Mouse (Mus musculus): Measurements from ENCODE around the gene Prpf8. TPM values are rescaled to one million over a fixed set of nuclear protein-coding genes. Genes with fewer than 3 reads are reported as not detected.

Prpf8 gene
- polyA plus RNA-seq, 1 experiment, result 64.2 TPM

DNA sequence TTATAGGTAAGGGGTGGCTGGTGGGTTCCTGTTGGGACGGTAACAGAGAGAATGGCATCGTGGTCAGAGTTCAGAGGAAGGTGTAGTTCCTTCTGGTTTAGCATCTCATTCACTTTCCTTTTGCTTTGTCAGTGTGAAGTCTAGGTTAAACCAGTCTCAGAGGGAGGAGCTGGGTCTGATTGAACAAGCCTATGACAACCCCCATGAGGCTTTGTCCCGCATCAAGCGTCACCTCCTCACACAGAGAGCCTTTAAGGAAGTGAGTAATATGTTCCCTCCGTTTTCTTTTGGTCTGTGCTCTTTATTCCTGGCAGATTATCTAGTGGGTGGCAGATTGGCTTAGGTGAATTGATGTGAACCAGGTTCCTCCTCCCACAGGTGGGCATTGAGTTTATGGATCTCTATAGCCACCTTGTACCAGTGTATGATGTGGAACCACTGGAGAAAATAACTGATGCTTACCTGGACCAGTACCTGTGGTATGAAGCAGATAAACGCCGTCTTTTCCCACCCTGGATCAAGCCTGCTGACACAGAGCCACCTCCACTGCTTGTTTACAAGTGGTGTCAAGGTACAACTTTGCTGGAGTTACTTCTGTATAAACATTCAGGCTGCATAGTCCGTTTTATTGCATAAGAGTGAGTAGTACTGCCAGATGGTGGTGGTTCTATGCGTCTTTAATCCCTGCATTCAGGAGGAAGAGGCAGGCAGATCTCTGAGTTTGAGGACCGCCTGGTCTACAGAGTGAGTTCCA is 7.9 kb downstream of the Prpf8 start:
- DNase-seq (ENCODE audit: low read depth in 1 of 2, low spot score in 2 of 2), result no peak
- Histone ChIP-seq H3K27me3 (ENCODE audit: control insufficient read depth, insufficient read depth, low read length) (no peaks in the 10 kb centered on the region), H3K27ac (ENCODE audit: insufficient read depth, low read length) (no peak overlapping the region), H3K4me1 (ENCODE audit: control insufficient read depth, insufficient read depth, insufficient read length) (no peaks in the 10 kb centered on the region), H3K4me3 (ENCODE audit: extremely low read depth, insufficient read depth, insufficient read length) (no peak overlapping the region), H3K36me3 (ENCODE audit: control insufficient read depth, insufficient read depth, low read length) (peaks cover 80% of the 10 kb centered on the region)
- 91% methylated on average over 10 of the region's 10 CpGs for WGBS
- TF ChIP-seq CTCF (IDR thresholded peaks at IDR 0.05; ENCODE audit: extremely low read depth, insufficient read depth, insufficient read length, insufficient replicate concordance) (no peak), POLR2A (IDR thresholded peaks at IDR 0.05; ENCODE audit: low read depth, low read length) (no peak)

DNA sequence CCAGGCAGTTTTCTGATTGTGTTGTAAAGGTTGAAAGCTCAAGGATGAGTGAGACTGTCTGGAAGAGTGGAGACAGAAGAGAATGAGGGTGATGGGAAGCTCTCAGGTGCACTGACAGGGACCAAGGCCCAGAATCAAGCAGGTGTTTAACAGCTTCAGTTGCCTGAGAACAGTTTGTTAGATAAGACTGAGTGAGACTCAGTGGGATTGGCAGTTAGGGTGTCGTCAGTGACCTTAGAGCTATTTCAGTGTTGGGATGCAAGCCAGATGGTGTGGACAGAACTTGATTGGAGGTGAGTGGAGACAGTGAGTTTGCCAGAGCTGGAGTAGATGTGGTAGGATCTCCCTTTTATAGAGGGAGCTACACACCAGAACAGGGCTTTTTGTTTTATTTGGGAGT is 11.5 kb downstream of the Prpf8 start:
- DNase-seq (ENCODE audit: low read depth in 1 of 2, low spot score in 2 of 2), result no peak
- Histone ChIP-seq H3K4me3 (ENCODE audit: extremely low read depth, insufficient read depth, insufficient read length) (no peak overlapping the region), H3K27me3 (ENCODE audit: control insufficient read depth, insufficient read depth, low read length) (no peaks in the 10 kb centered on the region), H3K4me1 (ENCODE audit: control insufficient read depth, insufficient read depth, insufficient read length) (no peaks in the 10 kb centered on the region), H3K27ac (ENCODE audit: insufficient read depth, low read length) (no peak overlapping the region), H3K36me3 (ENCODE audit: control insufficient read depth, insufficient read depth, low read length) (peaks cover 78% of the 10 kb centered on the region)
- TF ChIP-seq POLR2A (IDR thresholded peaks at IDR 0.05; ENCODE audit: low read depth, low read length) (no peak), CTCF (IDR thresholded peaks at IDR 0.05; ENCODE audit: extremely low read depth, insufficient read depth, insufficient read length, insufficient replicate concordance) (no peak)
- WGBS, result 74% methylated on average over 1 of the region's 1 CpGs

DNA sequence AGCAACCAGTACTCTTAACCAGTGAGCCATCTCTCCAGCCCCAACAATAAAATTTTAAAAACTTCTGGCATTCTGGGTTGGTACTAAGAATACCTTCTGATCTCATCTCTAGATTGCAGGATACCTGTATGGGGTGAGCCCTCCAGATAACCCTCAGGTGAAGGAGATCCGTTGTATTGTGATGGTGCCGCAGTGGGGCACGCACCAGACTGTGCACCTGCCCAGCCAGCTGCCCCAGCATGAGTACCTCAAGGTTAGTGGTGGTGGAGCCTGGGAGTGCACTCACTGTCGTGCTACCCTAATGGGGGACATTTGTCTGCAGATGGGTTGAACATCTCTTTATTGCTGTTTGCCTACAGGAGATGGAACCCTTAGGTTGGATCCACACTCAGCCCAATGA is 21.5 kb downstream of the Prpf8 start:
- Histone ChIP-seq H3K4me1 (ENCODE audit: control insufficient read depth, insufficient read depth, insufficient read length) (peaks cover 5% of the 10 kb centered on the region; the same call in 1 of the 2 replicates), H3K36me3 (ENCODE audit: control insufficient read depth, insufficient read depth, low read length) (peaks cover 41% of the 10 kb centered on the region), H3K27ac (ENCODE audit: insufficient read depth, low read length) (no peak overlapping the region), H3K4me3 (ENCODE audit: extremely low read depth, insufficient read depth, insufficient read length) (no peak overlapping the region), H3K27me3 (ENCODE audit: control insufficient read depth, insufficient read depth, low read length) (no peaks in the 10 kb centered on the region)
- WGBS, result 97% methylated on average over 4 of the region's 4 CpGs
- no peak for DNase-seq (ENCODE audit: low read depth in 1 of 2, low spot score in 2 of 2)
- TF ChIP-seq CTCF (IDR thresholded peaks at IDR 0.05; ENCODE audit: extremely low read depth, insufficient read depth, insufficient read length, insufficient replicate concordance) (no peak), POLR2A (IDR thresholded peaks at IDR 0.05; ENCODE audit: low read depth, low read length) (no peak)

DNA sequence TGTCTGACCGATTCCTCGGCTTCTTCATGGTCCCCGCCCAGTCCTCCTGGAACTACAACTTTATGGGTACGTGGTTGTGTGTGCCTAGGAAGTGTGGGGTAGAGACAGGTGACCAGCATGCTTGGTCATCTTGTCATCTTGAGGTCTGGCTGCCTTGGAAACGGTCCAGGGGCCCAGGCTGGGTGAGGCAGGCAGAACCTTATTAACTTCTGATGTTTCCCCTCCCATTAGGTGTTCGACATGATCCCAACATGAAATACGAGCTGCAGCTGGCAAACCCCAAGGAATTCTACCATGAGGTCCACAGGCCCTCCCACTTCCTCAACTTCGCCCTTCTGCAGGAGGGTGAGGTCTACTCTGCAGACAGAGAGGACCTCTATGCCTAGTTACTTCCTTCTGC is 22.3 kb downstream of the Prpf8 start:
- TF ChIP-seq POLR2A (IDR thresholded peaks at IDR 0.05; ENCODE audit: low read depth, low read length) (no peak), CTCF (IDR thresholded peaks at IDR 0.05; ENCODE audit: extremely low read depth, insufficient read depth, insufficient read length, insufficient replicate concordance) (no peak)
- WGBS, result 78% methylated on average over 8 of the region's 8 CpGs
- Histone ChIP-seq H3K27ac (ENCODE audit: insufficient read depth, low read length) (no peak overlapping the region), H3K27me3 (ENCODE audit: control insufficient read depth, insufficient read depth, low read length) (no peaks in the 10 kb centered on the region), H3K36me3 (ENCODE audit: control insufficient read depth, insufficient read depth, low read length) (peaks cover 35% of the 10 kb centered on the region), H3K4me1 (ENCODE audit: control insufficient read depth, insufficient read depth, insufficient read length) (peaks cover 5% of the 10 kb centered on the region; the same call in 1 of the 2 replicates), H3K4me3 (ENCODE audit: extremely low read depth, insufficient read depth, insufficient read length) (no peak overlapping the region)
- no peak for DNase-seq (ENCODE audit: low read depth in 1 of 2, low spot score in 2 of 2)

DNA sequence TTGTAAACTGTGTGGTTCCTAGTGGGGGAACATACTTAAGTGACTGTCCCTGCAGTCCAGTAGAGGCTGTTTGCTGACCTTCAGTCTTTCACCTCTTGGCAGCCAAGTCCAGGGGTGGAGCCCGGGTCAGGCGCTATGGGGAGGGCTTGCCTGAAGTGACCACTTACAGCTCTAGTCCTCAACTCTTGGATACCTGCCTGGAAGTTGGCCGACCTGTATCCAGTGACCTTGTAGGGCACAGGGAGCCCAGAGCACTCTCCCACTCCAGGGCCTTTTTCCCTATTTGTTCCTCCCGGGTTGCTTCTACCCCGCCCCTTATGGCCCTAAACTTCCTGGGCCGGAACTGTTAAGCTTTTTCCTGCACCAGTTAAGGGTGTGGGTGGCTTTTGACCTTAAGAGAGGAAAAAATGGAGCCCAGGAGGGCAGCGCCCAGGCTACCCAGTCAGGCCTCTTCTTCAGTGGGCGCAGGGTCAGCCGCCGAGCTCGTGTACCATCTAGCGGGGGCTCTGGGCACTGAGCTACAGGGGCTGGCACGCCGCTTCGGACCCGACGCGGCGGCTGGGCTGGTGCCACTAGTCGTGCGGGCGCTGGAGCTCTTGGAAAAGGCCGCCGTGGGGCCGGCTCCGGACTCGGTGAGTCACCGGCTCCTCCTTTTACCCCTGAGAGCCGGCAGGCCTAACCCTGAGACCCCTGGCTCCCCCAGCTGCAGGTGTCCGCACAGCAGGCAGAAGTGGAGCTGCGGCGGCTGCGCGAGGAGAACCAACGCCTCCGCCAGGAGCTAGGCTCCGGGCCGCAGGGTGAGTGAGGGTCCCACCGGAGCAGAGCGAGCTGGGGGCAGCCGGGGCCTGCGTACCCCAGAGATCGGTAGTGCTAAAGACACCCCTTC is 23.4 kb downstream of the Prpf8 start, which contains the start of gene Rilp:
Rilp (plus strand) TSS at position 354 of the 886 bp plus-strand sequence.
- peak within 1 kb of the TSS; percentile 74 for H3K27ac ChIP-seq (ENCODE audit: insufficient read depth, low read length)
- WGBS, result 8% methylated on average over 43 of the region's 43 CpGs

DNA sequence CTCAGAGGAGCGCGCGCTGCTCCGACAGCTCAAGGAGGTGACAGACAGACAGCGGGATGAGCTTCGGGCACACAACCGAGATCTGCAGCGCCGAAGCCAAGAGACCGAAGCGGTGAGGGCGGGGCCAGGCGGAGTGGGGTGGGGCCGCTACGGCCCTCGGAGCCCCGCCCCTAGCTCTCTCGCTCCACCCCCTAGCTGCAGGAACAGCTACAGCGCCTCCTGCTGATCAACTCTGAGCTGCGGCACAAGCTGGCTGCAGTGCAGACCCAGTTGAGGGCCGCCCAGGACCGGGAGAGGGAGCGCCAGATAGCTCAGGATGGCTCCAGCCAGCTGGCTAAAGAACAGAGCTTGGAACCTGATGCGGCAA is 24.0 kb downstream of the Prpf8 start:
- peak; percentile 81 to 91 for DNase-seq (ENCODE audit: low read depth in 1 of 2, low spot score in 2 of 2)
- H3K4me1 ChIP-seq (ENCODE audit: control insufficient read depth, insufficient read depth, insufficient read length), result peaks cover 5% of the 10 kb centered on the region; the same call in 1 of the 2 replicates
- H3K36me3 ChIP-seq (ENCODE audit: control insufficient read depth, insufficient read depth, low read length), result peaks cover 23% of the 10 kb centered on the region
- peak overlapping the region; percentile 74 for H3K27ac ChIP-seq (ENCODE audit: insufficient read depth, low read length)
- TF ChIP-seq POLR2A (IDR thresholded peaks at IDR 0.05; ENCODE audit: low read depth, low read length) (peak; percentile 37), CTCF (IDR thresholded peaks at IDR 0.05; ENCODE audit: extremely low read depth, insufficient read depth, insufficient read length, insufficient replicate concordance) (peak; percentile 80; the same call in 1 of the 2 replicates)
- peak overlapping the region; percentile 55 for H3K4me3 ChIP-seq (ENCODE audit: extremely low read depth, insufficient read depth, insufficient read length)
- whole genome bisulfite sequencing, result 5% methylated on average over 24 of the region's 24 CpGs
- no peaks in the 10 kb centered on the region for H3K27me3 ChIP-seq (ENCODE audit: control insufficient read depth, insufficient read depth, low read length)

More for the DNA sequence above, 23.4 kb downstream of the Prpf8 start, which contains the start of gene Rilp:
- Histone ChIP-seq H3K4me3 (ENCODE audit: extremely low read depth, insufficient read depth, insufficient read length) (peak within 1 kb of the TSS; percentile 55), H3K36me3 (ENCODE audit: control insufficient read depth, insufficient read depth, low read length) (peaks cover 26% of the 10 kb centered on the region), H3K27me3 (ENCODE audit: control insufficient read depth, insufficient read depth, low read length) (no peaks in the 10 kb centered on the region), H3K4me1 (ENCODE audit: control insufficient read depth, insufficient read depth, insufficient read length) (peaks cover 5% of the 10 kb centered on the region; the same call in 1 of the 2 replicates)
- TF ChIP-seq CTCF (IDR thresholded peaks at IDR 0.05; ENCODE audit: extremely low read depth, insufficient read depth, insufficient read length, insufficient replicate concordance) (peak; percentile 3; the same call in 1 of the 2 replicates), POLR2A (IDR thresholded peaks at IDR 0.05; ENCODE audit: low read depth, low read length) (no peak)
- no peak for DNase-seq (ENCODE audit: low read depth in 1 of 2, low spot score in 2 of 2)
